Mouse (Mus musculus) ES-Bruce4 (cell line): ENCODE data around the gene Pik3r5.

Source experiments
- CTCF ChIP-seq: IDR thresholded peaks from one replicate; pipeline ENCODE4 v1.8.1; 2011; ENCODE audit warnings: low read depth, low read length
- POLR2A ChIP-seq: IDR thresholded peaks from one replicate; pipeline ENCODE4 v1.8.1; 2011; ENCODE audit warnings: low read length; ENCODE audit not compliant: insufficient read depth

DNA sequence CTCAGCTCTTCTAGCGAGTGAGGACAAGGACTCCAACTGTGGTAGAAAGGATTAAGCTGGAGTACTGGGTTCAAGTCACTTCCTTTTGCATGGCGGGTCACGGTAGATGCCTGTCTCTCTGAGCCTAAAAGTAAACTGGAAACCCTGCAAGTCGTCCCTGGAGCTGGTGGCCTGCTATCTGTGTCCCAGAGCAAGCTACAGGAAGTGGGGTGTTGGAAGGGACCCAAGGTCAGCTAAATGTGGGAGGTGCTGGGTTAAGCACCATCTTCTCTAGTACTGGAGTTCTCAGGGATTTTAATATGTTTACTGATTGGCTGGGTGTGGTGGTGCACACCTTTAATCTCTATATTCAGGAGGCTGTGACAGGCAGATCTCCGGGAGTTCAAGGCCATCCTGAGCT, 100.9 kb downstream of the Pik3r5 start:
- TF ChIP-seq CTCF (no peak), POLR2A (no peak)
